Mouse (Mus musculus) adrenal gland, adult 18-20 months (tissue): ENCODE measurements around the gene Phf7. TPM values are rescaled to one million over a fixed set of nuclear protein-coding genes. Genes with fewer than 3 reads are reported as not detected.

Source experiments
- DNase-seq, 2 experiments: peaks; one replicate each; pipeline ENCODE4 v3.0.0; 2021 to 2022; ENCODE audit warnings: low spot score in 2 of 2
- total RNA-seq, 2 experiments: library from RNA; stranded (reverse); gene quantifications; 1 replicate in 1 of 2; 2 replicates in 1 of 2; pipeline ENCODE4 v1.2.3; 2021

Gene Phf7
- total RNA-seq, 2 experiments from 2014 or later = 5.8 to 6.7 TPM

DNA sequence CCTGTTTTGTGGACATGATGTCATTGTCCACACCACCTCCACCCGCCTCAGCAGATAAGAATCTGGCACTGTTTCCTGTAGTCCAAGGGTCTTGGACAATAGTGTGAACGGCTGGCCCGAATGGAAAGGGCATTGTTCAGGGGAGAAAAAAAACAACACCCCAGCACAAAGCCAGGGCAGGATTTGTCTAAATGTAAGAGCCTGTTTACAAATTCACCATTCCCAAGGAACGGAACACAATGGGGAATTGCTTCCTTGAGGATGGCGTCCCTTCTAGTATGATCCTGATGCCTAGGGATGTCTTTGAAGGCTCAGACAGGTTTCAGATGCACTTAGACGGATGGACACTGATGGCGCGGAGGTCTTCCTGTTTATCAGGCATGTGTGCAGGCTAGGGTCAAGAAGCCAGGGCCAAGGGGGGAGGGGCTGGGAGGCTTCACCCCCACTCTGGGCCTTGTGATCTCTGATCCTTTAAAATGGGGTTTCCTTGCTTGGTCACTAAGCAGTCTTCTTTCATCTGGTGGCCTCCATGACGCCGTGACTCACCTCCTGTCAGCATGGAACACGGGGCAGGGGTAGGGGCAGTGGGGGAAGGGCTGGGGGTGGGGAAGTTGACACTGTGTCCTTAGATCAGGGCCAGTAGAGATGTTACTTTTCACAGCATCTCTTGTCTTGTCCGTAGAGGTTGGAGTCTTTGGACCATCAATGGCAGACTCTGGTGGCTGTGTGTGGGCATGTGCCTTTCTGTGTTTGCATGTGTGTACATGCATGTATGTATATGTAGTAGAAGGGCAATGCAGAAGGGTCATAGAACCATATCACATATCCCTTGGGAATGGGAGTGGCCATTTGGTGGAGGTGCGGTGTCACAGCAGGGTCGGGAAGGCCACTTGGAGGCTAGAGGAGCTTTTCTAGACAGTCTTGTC, 17.8 kb downstream of the Phf7 start:
- no peak for DNase-seq

DNA sequence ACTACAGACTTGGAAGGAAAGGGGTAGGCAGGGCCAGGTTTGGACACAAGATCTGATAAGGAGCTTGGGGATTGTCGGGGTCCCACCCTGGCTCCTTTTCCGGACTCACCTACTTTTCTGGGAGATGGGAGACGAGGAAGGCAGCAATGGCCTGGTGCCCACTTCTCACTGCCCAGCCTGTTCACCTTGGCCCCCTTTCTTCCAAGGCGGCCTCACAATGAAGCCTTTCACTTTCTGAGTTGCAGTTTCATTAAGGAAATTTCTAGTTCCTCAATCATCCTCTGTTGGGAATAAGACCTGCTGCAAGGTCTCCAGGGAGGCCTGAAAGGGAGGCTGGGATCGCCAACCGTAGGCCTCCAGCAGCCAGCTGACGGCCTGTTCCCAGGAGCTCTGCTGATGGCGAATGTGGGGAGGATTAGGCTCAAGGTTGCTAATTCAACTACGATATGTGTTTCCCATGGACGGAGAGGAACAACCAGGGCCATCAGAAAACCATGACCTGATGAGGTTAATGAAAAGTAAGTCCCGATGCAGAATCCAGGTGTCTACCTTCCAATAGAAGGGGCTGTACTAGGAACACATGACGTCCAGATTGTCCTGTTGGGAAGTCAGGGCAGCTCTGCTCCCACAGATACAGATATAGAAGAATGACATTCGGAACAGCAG, 18.6 kb downstream of the Phf7 start:
- no peak for DNase-seq

DNA sequence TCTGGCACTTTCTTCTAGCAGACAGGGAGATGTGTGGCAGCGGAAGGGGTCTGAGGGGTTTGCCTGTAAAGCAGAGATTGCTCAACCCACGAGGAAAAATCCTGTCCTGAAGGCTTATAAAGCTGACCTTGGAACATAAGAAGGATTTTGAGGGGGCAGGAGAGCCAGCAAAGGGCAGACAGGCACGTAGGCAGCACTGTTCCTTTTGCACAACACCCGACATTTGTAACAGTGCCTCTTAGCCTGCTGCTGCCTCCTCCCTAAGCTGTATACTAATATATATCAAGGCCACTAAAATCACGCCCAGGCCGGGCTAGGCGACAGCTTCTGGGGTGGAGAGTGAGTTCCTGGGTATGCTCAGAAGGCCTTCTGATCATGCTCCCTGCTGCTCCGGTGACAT, 20.7 kb downstream of the Phf7 start:
- no peak for DNase-seq

DNA sequence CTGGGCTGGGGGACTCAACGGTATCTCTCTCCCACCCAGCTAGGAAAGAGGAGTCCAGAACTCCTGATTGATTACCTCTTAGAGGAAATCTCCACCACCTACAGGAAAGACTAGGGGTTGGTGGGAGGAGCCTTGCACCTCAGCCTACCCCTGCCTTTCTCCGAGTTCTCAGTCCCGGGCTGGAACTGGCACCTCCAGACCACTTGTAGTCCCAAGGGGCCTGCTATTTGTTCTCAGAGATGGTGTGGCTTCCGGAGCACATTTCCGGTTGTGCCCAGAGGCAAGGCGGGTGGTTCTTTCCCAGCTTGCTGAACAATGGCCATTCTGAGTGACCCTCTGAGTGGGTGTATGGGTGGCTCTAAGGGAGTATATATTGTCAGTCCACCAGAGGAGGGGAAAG, 22.9 kb downstream of the Phf7 start:
- DNase-seq = no peak

DNA sequence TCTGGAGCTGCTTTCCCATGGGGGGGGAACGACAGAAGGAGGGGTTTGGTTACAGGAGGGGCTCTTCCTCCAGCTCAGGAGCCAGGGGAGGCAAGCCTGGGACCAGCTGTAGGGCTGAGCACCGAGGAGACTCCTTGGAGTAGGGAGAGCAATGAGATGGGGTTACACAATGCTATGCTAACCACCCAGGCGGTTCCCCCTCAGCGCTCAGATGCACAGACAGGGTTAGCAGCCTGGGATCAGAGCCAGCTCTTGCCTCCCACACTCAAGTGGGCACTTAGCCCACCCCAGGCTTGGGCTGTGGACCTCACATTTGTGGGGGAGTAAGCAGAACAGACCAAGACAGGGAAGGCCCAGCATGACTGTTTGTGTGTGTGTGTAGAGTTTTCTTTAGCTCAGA, 24.1 kb downstream of the Phf7 start:
- no peak for DNase-seq

DNA sequence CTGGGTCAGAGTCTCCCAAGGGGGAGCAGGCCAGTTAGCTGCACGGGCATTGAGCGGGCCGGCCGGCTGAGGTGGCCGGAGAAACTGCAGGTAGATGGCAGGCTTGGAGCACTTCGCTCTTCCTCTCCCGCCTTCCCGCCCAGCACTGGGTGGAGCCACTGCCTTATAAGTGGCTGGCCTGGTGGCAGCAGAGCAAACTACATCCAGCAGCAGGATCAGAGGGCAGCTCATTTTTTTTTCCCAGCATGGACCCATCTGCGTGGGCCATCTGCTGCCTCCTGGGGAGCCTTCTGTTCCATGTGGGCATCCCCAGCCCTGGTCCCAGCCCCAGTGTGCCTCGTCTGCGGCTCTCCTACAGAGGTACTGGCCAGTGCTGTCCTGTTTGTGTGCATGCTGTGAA, 33.5 kb downstream of the Phf7 start, which contains the start of gene Sema3g:
TSS of gene Sema3g (plus strand) at position 195 of the 400 bp plus-strand sequence.
- DNase-seq = peak in 1 of 2 experiments; percentile 52

DNA sequence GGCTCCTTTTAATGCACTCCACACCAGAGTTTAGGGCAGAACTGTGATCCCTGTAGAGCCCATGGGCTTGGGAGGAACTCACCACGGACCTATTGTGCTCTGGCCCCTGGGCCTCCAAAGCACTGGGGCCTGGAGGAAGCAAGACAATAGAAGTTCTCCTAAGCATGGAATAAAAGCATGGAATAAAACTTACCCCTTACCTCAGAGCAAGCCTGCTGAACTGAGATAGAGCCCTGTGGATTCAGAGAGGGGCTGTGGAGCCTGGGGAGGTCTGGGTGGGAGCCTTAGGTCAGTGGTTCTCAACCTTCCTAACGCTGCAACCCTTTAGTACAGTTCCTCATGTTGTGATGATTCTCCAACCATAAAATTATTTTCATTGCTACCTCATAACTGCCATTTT, 34.3 kb downstream of the Phf7 start, which contains the start of gene Nisch:
TSS of gene Nisch (minus strand) at position 101 of the 400 bp plus-strand sequence.
- DNase-seq = no peak

DNA sequence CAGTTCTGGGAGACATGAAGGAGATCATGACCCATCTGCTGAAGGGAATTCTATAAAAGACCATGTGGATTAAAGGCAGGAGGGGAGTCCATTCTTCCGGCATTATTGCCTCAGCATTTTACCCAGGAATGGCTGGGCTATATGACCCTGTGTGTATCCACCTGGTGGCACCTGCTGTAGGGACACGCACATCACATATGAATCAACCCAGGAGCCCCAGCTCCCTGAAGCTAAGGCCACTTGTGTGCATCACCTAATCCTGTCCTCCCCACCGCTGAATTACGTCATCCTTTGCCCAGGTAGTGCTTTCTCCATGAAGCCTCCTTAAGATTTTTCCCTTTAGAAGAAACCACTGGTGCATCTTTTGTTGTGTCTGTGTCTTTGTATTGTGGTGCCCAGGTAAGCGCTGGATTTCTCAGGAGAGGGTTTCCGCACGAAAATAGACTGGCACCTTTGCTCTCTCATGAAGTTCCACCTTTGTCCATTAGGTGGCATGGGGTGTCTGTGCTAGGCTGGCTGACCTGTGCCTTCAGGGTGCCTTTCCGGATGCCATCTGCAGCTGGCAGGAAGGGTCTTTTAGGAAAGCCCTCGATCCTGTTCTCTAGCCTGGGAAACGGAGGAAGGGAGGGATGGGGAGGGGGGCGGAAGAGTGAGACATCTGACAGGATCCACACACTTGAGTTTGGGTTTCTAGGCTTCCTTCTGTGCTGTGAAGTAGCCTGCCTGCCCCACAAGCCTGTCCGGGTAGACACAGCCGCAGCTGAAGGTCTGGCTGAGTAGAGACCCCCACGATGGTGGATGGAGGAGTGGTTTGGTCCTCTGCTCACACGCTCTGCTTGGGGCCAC, 35.7 kb downstream of the Phf7 start:
- DNase-seq = peak; percentile 51 to 61

DNA sequence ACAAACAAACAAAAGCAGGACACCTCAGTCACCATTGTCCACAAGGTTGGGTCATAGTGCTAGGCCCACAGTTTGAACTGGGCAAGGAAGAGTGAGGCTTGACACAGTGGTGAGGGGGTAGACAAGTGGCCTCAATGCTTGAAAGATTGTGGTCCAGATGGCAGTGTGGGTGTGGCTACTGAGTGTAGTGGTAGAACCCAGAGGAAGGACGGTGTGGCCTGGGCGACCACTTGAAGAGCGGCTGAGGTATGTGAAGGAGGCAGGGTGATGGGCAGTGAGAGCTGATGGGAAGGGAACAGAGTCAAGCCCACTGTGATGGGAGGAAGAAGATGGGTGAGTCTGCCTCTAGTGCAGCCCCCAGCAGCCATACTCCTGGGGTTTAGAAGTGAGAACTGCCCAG, 36.4 kb downstream of the Phf7 start:
- DNase-seq = no peak

DNA sequence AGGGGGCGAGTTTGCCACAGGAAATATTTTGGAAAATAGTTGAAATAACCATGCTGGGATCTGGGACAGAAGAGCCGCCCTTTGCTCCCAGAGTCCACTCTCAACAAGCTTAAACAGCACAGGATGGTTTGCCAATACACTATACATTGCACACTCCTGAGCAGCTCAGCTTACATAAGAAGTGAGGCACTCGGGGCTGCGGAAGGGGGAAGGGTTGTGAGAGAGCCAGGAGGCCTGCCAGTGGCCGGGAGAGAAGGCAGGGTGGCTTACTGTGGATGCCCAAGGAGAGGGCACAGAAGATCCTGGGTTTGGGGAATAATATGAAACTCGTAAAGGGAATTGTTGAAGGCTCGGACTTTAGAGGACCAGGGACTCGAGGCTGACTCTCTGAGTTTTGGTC, 37.2 kb downstream of the Phf7 start:
- DNase-seq = no peak

DNA sequence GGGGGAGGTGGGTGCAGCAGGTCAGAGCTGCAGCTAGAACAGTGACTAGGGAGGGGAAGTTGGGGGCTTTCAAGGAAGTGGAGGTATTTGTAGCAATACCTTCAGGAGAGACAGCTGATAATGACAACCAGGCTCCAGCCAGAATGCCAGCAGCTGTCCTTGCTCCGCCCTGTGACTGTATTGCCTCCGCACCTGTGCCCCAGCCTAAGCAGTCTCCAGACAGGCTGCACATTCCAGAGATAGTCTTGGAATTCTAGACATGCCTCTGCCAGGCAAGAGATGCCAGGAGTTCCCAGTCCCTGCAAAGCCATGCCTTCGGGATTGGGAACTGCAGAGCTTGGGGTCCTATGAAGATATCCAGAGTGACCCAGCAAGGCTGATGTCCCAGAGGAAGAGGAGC, 38.6 kb downstream of the Phf7 start:
- DNase-seq = no peak

DNA sequence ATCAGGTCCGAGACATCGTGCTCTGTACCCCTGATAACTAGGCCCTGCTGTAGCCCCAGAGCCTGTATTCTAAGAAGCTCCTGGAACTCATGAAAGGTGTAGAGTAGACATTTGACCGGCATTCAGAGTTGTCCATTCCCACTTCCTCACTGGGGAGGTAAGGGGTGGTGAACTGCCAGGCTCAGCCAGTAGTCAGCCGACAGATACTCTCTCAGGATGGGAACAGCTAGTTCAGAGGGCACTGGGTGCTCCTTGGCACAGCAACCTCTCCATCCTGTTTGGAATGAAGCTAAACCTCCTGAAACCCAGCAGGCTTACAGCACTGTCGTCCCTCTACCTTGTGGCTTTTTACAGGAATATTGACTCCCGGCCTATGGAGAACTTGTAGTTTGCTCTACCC, 39.3 kb downstream of the Phf7 start:
- DNase-seq = no peak

DNA sequence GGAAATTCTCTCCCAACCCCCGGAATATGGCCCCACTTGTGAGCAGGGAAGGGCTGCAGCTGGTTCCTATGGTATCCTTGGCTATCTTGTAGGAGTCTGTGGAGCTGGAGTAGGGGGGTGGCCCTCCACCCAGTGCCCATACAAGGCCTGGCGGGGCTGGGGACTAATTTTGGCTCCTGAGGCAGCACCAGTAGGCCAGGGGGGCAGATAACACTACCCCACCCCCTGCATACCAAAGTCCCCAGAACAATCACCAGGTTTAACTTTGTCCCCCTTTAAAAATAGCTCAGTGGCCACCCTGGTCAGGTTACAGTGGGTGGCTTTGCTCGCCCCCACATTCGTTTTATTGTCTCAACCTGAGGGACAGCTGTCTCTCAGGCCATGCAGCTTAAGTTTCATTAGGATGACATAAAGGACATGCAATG, 42.0 kb downstream of the Phf7 start:
- no peak for DNase-seq

DNA sequence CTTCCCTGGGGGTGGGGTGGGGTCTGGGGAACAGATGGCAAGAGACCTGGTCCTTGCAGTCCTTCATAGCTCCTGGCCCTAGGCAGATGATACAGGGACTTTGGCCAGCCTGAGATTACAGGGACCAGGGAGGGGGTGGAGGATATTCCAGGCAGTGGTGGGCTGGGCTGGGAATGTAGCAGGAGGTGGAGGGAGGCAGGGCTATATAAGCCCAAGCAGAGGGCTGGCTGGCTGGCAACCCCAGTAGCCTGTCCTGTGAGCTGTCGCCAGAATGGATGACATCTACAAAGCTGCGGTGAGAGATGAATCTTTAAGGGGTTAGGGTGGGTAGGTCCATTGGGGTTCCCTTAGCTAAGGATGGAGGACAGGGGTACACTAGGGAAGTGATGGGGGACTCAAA, 43.0 kb downstream of the Phf7 start, which contains the start of gene Tnnc1:
TSS of gene Tnnc1 (plus strand) at position 229 of the 400 bp plus-strand sequence.
- DNase-seq = no peak

DNA sequence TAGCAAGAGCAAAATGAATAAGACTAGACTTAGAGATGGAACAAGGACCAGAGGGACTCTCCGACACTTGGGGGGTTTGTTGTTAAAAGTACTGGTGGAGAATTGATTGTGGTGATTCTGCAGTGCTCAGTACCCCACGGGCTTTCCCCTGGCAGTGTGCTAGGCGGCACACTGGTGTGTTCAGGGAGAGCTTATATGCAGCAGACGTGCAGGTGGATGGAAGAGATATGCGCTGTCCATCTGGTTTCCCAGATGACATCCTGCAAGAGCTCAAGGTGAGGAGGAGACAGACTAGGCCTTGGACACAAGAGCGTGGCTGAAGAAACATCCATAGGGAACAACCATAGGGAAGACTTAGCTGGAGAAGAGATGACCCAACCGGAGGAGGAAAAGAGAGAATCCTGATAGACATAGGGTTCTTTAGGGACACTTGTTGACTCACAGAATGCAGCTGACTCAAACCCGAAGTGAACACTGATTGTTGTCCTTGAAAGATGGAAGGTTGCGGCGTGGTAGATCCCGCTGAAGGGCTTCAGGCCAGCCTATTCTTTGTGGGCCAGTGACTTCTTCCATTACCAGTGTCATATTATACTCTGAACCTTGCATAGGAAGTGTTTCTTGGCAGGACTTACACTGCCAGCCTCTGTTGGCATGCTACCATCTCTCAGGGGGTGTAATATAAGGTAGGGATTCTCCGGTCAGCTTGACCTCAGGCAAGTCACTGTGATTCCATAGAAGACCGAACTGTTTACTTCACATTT, 43.9 kb downstream of the Phf7 start:
- DNase-seq = peak in 1 of 2 experiments; percentile 29

DNA sequence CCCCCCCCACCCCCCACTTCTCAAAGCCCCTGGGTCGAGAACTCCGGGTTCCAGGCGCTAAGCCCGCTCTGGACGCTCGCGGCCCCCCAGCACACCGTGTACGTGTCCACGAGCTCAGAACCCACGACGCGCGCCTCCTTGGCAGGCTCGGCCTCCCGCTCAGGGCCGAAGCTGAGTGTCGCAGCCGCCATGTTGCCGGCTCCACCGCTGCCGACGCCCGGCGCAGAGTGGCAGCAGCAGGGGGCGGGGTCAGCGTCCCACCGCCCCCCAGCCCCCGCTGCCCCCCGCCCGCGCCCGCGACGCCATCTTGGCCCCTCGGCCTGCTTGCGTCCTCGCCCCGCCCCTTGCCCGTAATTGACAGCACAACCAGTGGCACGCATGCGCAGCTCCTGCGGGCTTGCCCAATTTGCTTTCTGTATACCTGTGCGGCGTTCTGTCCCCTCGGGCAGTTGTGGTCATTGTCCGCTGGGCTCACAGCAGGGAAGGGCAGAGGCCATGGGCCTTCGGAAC, 44.6 kb downstream of the Phf7 start:
- peak; percentile 95 to 96 for DNase-seq

DNA sequence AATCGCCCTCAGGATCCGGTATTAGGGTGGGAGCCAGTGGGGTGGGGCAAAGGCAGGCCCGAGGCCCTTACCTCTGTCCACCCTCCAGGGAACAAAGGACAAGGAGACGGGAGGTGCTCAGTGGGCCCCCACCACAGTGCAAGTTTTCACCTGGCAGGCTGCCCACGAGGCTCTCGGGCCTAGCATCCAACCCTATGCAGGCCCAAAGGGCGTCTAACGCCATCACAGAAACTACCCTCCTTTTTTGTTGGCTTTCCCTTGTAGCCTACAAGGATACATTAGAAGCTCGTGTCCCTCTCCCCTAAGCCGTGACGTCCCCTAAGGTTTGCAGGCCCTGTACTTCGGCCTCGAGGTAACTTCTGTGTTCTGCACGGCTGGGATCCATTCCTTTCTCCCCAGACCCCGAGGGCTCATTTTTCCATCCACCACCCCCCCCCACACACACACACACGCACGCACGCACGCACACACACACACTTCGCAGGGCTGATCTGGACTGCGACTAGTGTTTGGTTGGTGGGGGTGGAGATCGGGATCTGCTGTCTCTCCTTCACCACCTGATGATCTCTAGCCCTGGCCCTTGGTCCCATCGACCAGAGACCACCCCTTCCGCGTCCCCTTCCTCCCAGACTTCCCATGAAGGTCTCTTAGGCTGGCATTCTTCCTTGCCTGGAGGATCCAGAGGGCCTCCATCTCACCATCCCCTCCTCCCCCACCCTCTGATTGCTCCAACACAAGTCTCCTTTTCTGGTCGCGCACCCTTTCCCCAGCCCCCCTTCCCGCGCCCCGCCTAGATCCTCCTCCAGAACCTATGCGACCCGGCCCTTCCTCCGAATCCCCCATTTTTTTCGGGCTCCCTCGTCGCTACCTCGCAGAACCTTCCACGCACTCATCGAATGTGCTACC, 45.3 kb downstream of the Phf7 start:
- peak; percentile 48 to 58 for DNase-seq

DNA sequence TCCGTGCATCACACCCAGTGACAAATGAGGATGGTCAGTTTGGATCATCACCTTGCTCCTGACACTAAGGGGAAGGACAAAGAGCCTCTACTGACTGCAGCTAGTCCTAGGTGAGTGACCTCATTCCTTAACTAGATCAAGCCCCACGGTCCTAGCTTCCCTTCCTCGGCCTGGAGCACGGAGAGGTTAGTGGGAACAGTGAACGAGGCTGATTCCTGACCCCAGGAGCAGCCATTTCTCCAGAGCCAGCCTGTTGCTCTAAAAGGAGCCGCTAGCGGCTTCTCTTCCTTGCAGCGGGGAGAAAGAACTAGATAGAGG, 45.9 kb downstream of the Phf7 start:
- no peak for DNase-seq

DNA sequence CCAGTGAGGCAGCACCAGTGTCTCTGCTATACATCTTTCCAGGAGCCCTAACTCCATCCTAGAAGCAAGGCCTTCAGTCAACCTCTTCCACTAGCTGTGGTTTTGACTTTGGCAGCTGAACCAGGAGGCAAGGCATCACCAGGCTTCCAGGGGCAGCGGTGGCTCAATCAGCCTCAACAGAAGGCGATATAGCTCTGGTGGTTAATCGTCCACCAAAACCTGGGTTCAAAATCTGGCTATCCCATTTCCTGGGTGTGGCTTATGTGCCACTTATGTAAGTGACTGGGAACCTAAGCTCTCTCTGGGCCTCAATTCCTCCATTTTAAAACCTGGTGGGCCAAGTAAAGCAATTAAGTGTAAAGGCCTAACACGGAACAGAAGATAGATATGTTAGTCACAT, 46.3 kb downstream of the Phf7 start:
- no peak for DNase-seq
